Mouse (Mus musculus): ENCODE measurements around the gene Masp1. TPM values are rescaled to one million over a fixed set of nuclear protein-coding genes. Genes with fewer than 3 reads are reported as not detected.

Gene Masp1
- total RNA-seq, 1 experiment: 2.8 TPM

DNA sequence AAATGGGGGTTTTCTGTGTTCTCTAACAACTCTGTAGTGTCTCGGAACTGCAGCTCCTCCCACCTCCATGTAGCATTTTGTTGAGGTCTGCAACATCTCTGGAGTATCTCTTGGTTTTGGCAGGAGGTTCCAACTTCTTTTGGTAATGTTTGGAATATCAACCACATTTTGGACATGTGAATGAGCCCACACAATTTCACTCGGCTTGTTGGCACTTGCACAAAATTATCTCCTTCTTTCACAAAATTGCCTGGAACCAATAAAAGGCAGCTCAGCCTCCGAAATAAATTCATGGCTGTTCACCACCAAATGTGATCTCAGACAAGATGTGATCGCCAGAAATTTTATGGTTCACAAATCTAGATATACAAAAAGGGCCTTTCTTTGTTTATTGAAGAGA lies 8.6 kb upstream of the Masp1 start:
- DNase-seq (ENCODE audit: low read depth, low spot score): no peak
- H3K4me1 ChIP-seq (ENCODE audit: control insufficient read depth in 2 of 2, insufficient read depth in 2 of 2, low read length in 2 of 2, poor library complexity in 1 of 2): no peaks in the 10 kb centered on the region
- H3K9me3 ChIP-seq (ENCODE audit: control insufficient read depth, insufficient read depth, low read depth, low read length): no peaks in the 10 kb centered on the region
- H3K27ac ChIP-seq (ENCODE audit: insufficient read depth, low read depth, low read length, poor library complexity, severe bottlenecking): no peak overlapping the region
- H3K36me3 ChIP-seq (ENCODE audit: control insufficient read depth, insufficient read depth, low read length, poor library complexity, severe bottlenecking): no peaks in the 10 kb centered on the region
- no peak overlapping the region for H3K9ac ChIP-seq (ENCODE audit: insufficient read depth, low read depth, low read length, poor library complexity, severe bottlenecking)
- in situ Hi-C loops (cut with MboI; ENCODE audit: low sequenced_read_pairs in 2 of 2, unreplicated experiment in 2 of 2): no loop called here
- TF ChIP-seq HCFC1 (IDR thresholded peaks at IDR 0.05; ENCODE audit: borderline replicate concordance, insufficient read depth, low read length) (no peak), ZNF384 (IDR thresholded peaks at IDR 0.05; ENCODE audit: low read depth, low read length) (no peak), ZC3H11A (IDR thresholded peaks at IDR 0.05; ENCODE audit: borderline replicate concordance, low read depth, low read length) (no peak), CHD2 (IDR thresholded peaks at IDR 0.05; ENCODE audit: low read depth, low read length) (no peak), MAFK (IDR thresholded peaks at IDR 0.05; ENCODE audit: insufficient read depth, low read depth, low read length) (no peak)
- no peak overlapping the region for H3K4me3 ChIP-seq (ENCODE audit: insufficient read depth in 1 of 2, low read depth in 1 of 2, low read length in 2 of 2, poor library complexity in 1 of 2, severe bottlenecking in 1 of 2)

DNA sequence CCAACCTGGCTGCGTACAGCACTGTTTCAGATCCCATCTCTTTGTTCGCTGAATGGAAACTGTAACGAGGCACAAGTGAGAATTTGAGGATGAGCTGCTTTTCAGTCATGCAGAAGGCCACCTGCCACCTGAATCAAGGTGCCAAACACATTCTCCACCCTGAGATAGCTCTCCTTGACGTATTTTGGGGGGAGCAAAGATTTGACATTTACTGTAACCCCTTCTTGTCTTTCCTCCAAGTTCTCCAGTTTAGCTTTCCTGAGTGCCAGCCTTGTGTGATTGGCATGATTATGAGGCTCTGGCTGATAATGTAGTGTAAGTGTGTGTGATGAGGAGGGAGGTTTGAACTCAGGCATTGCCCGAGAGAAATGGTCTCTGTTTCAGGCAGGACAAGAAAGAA lies 1.5 kb upstream of the Masp1 start:
- Histone ChIP-seq H3K4me3 (ENCODE audit: insufficient read depth in 1 of 2, low read depth in 1 of 2, low read length in 2 of 2, poor library complexity in 1 of 2, severe bottlenecking in 1 of 2) (no peak overlapping the region), H3K9me3 (ENCODE audit: control insufficient read depth, insufficient read depth, low read depth, low read length) (no peaks in the 10 kb centered on the region), H3K27ac (ENCODE audit: insufficient read depth, low read depth, low read length, poor library complexity, severe bottlenecking) (no peak overlapping the region), H3K4me1 (ENCODE audit: control insufficient read depth in 2 of 2, insufficient read depth in 2 of 2, low read length in 2 of 2, poor library complexity in 1 of 2) (no peaks in the 10 kb centered on the region), H3K9ac (ENCODE audit: insufficient read depth, low read depth, low read length, poor library complexity, severe bottlenecking) (no peak overlapping the region), H3K36me3 (ENCODE audit: control insufficient read depth, insufficient read depth, low read length, poor library complexity, severe bottlenecking) (no peaks in the 10 kb centered on the region)
- in situ Hi-C loops (cut with MboI; ENCODE audit: low sequenced_read_pairs in 2 of 2, unreplicated experiment in 2 of 2): no loop called here
- DNase-seq (ENCODE audit: low read depth, low spot score): no peak
- TF ChIP-seq CHD2 (IDR thresholded peaks at IDR 0.05; ENCODE audit: low read depth, low read length): no peak

GRCm38 (mm10) chr16:23521092-23521491 lies 477 bp upstream of the Masp1 start:
- H3K9ac ChIP-seq (ENCODE audit: insufficient read depth, low read depth, low read length, poor library complexity, severe bottlenecking): no peak overlapping the region
- H3K27ac ChIP-seq (ENCODE audit: insufficient read depth, low read depth, low read length, poor library complexity, severe bottlenecking): no peak overlapping the region
- DNase-seq (ENCODE audit: low read depth, low spot score): no peak
- H3K9me3 ChIP-seq (ENCODE audit: control insufficient read depth, insufficient read depth, low read depth, low read length): no peaks in the 10 kb centered on the region
- H3K4me1 ChIP-seq (ENCODE audit: control insufficient read depth in 2 of 2, insufficient read depth in 2 of 2, low read length in 2 of 2, poor library complexity in 1 of 2): no peaks in the 10 kb centered on the region
- in situ Hi-C loops (cut with MboI; ENCODE audit: low sequenced_read_pairs in 2 of 2, unreplicated experiment in 2 of 2): no loop called here
- no peak overlapping the region for H3K4me3 ChIP-seq (ENCODE audit: insufficient read depth in 1 of 2, low read depth in 1 of 2, low read length in 2 of 2, poor library complexity in 1 of 2, severe bottlenecking in 1 of 2)
- no peak for TF ChIP-seq CHD2 (IDR thresholded peaks at IDR 0.05; ENCODE audit: low read depth, low read length)
- H3K36me3 ChIP-seq (ENCODE audit: control insufficient read depth, insufficient read depth, low read length, poor library complexity, severe bottlenecking): no peaks in the 10 kb centered on the region

DNA sequence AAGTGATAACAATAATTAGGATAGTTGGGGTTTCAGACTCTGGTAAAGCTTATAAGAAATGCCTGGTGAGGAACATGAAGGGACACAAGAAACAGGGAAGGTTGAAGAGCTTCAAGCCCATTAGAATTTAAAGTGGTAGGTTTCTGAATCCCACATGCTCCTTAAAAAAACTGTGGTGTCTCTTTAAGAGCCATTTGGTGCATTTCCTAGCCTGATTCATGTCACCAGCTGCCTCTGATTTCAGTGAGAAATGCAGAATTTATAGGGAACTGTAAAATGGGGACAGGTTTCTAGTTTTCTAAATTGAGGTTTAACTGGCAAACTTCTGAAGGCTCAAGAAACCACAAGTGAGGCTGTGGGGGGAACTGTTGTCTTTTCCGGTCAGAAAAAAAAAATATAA lies 844 bp downstream of the Masp1 start:
- H3K27ac ChIP-seq (ENCODE audit: insufficient read depth, low read depth, low read length, poor library complexity, severe bottlenecking): no peak overlapping the region

DNA sequence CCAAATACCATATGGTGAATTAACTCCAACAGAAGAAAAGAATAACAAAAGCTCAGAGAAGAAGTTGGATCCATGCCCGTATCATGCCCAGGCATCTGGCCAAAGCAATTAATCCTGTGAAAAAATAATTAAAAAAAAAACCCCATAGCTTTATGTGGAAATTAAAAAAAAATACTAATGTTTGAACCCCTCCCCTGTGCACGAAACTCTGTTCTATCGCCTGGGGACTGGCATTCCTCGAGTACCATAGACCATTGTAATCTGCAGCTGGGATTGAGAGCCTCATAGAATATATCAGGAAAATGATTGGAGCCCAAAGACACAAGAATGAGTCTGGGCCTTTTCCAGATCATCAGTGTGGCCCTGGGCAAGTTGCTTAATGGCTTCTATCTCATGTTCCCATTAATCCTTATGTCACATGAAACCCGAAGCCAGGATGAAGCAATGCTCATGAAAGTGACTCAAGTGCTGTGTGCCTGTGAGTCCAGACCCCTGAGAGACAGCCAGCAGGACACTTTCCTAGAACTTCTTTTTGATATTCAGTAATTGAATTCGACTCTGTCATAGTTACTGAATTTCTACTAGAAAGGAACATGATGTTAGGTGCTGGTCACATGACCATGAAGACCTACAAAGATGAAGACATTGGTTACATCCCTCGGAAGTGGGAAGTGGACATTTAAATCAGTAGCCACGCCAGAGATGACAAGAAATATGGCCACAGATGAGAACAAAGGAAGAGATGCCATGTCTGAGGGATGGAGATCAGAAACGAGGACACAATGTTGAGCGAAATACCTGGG lies 1.8 kb downstream of the Masp1 start:
- H3K27ac ChIP-seq (ENCODE audit: insufficient read depth, low read depth, low read length, poor library complexity, severe bottlenecking): no peak overlapping the region
- in situ Hi-C loops (cut with MboI; ENCODE audit: low sequenced_read_pairs in 2 of 2, unreplicated experiment in 2 of 2): no loop called here
- no peak for TF ChIP-seq MAFK (IDR thresholded peaks at IDR 0.05; ENCODE audit: insufficient read depth, low read depth, low read length)
- TF ChIP-seq ZC3H11A (IDR thresholded peaks at IDR 0.05; ENCODE audit: borderline replicate concordance, low read depth, low read length): no peak
- TF ChIP-seq HCFC1 (IDR thresholded peaks at IDR 0.05; ENCODE audit: borderline replicate concordance, insufficient read depth, low read length): no peak
- H3K4me3 ChIP-seq (ENCODE audit: insufficient read depth in 1 of 2, low read depth in 1 of 2, low read length in 2 of 2, poor library complexity in 1 of 2, severe bottlenecking in 1 of 2): no peak overlapping the region
- H3K9ac ChIP-seq (ENCODE audit: insufficient read depth, low read depth, low read length, poor library complexity, severe bottlenecking): no peak overlapping the region
- no peaks in the 10 kb centered on the region for H3K9me3 ChIP-seq (ENCODE audit: control insufficient read depth, insufficient read depth, low read depth, low read length)
- no peaks in the 10 kb centered on the region for H3K4me1 ChIP-seq (ENCODE audit: control insufficient read depth in 2 of 2, insufficient read depth in 2 of 2, low read length in 2 of 2, poor library complexity in 1 of 2)
- no peaks in the 10 kb centered on the region for H3K36me3 ChIP-seq (ENCODE audit: control insufficient read depth, insufficient read depth, low read length, poor library complexity, severe bottlenecking)
- DNase-seq (ENCODE audit: low read depth, low spot score): no peak

More for the DNA sequence above, 844 bp downstream of the Masp1 start:
- Histone ChIP-seq H3K9ac (ENCODE audit: insufficient read depth, low read depth, low read length, poor library complexity, severe bottlenecking) (no peak overlapping the region), H3K36me3 (ENCODE audit: control insufficient read depth, insufficient read depth, low read length, poor library complexity, severe bottlenecking) (no peaks in the 10 kb centered on the region), H3K4me3 (ENCODE audit: insufficient read depth in 1 of 2, low read depth in 1 of 2, low read length in 2 of 2, poor library complexity in 1 of 2, severe bottlenecking in 1 of 2) (no peak overlapping the region), H3K9me3 (ENCODE audit: control insufficient read depth, insufficient read depth, low read depth, low read length) (no peaks in the 10 kb centered on the region), H3K4me1 (ENCODE audit: control insufficient read depth in 2 of 2, insufficient read depth in 2 of 2, low read length in 2 of 2, poor library complexity in 1 of 2) (no peaks in the 10 kb centered on the region)
- TF ChIP-seq HCFC1 (IDR thresholded peaks at IDR 0.05; ENCODE audit: borderline replicate concordance, insufficient read depth, low read length) (no peak), ZC3H11A (IDR thresholded peaks at IDR 0.05; ENCODE audit: borderline replicate concordance, low read depth, low read length) (no peak), ZNF384 (IDR thresholded peaks at IDR 0.05; ENCODE audit: low read depth, low read length) (no peak), MAFK (IDR thresholded peaks at IDR 0.05; ENCODE audit: insufficient read depth, low read depth, low read length) (no peak), CHD2 (IDR thresholded peaks at IDR 0.05; ENCODE audit: low read depth, low read length) (no peak)
- DNase-seq (ENCODE audit: low read depth, low spot score): no peak
- in situ Hi-C loops (cut with MboI; ENCODE audit: low sequenced_read_pairs in 2 of 2, unreplicated experiment in 2 of 2): no loop called here
